Mouse (Mus musculus): ENCODE results near the gene Dysf.

DNA sequence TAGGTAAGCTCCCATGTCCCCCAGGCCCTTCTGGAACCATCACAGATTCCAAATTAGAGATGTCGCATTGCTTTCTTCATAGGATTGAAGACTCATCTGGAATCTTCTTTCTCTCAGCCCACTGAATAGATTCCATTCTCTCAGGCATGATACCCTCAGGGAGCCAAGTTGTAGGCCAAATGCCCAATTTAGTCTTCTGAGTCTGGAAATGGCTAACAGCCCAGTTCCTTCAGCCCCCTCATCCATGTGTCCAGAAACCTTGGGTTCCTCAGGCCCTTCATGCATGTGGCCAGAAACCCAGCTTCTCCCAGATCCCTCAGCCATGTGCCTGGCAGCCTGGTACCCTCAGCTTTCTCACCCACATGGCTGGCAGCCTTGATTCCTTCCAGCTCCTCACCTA lies 160.2 kb downstream of the Dysf start:
- TF ChIP-seq CTCF (IDR thresholded peaks at IDR 0.05; ENCODE audit: low read depth) (no peak), EP300 (optimal IDR thresholded peaks at IDR 0.05) (no peak)

Measured in stomach, postnatal 0 days (tissue).